Mouse (Mus musculus) embryo, embryonic 10 days (tissue): ENCODE measurements around the gene Ccdc151.

Experiments used
- DNase-seq: peaks from one replicate; pipeline ENCODE4 v3.0.0-alpha.2; 2015; ENCODE audit warnings: low spot score

Gene Ccdc151

GRCm38 (mm10) chr9:21996178-21996867 is 6.1 kb downstream of the Ccdc151 start:
- DNase-seq: no peak

GRCm38 (mm10) chr9:21992227-21992626 is 10.2 kb downstream of the Ccdc151 start:
- DNase-seq: no peak

GRCm38 (mm10) chr9:21989230-21990110 is 13.0 kb downstream of the Ccdc151 start, which contains the start of gene Rgl3:
Rgl3 (minus strand) TSS chr9:21989446.
- peak; percentile 61 for DNase-seq

GRCm38 (mm10) chr9:21988421-21989101 is 13.9 kb downstream of the Ccdc151 start:
- DNase-seq: peak; percentile 47

GRCm38 (mm10) chr9:21987592-21988342 is 14.7 kb downstream of the Ccdc151 start:
- no peak for DNase-seq

- DNase-seq: no peak
Measured at GRCm38 (mm10) chr9:21983911-21984310, 18.5 kb downstream of the Ccdc151 start.

- DNase-seq: no peak
Measured at GRCm38 (mm10) chr9:21978398-21979128, 23.9 kb downstream of the Ccdc151 start.

GRCm38 (mm10) chr9:21977972-21978371 is 24.5 kb downstream of the Ccdc151 start:
- DNase-seq: no peak

- no peak for DNase-seq
Measured at GRCm38 (mm10) chr9:21977331-21977730, 25.1 kb downstream of the Ccdc151 start.

- peak; percentile 18 for DNase-seq
Measured at GRCm38 (mm10) chr9:21976626-21977175, 25.7 kb downstream of the Ccdc151 start.

- DNase-seq: no peak
Measured at GRCm38 (mm10) chr9:21969304-21969703, 33.1 kb downstream of the Ccdc151 start.

- no peak for DNase-seq
Measured at GRCm38 (mm10) chr9:21968883-21969282, 33.6 kb downstream of the Ccdc151 start.

- DNase-seq: peak; percentile 68
Measured at GRCm38 (mm10) chr9:21963417-21963816, 39.0 kb downstream of the Ccdc151 start, which contains the start of gene Epor. Epor (minus strand) TSS chr9:21963506.

GRCm38 (mm10) chr9:21962416-21963059 is 39.9 kb downstream of the Ccdc151 start:
- peak; percentile 90 for DNase-seq

GRCm38 (mm10) chr9:21962010-21962409 is 40.4 kb downstream of the Ccdc151 start:
- peak; percentile 8 for DNase-seq

GRCm38 (mm10) chr9:21961366-21961980 is 41.0 kb downstream of the Ccdc151 start:
- DNase-seq: no peak

GRCm38 (mm10) chr9:21960558-21961208 is 41.8 kb downstream of the Ccdc151 start:
- DNase-seq: peak; percentile 69

GRCm38 (mm10) chr9:21960135-21960534 is 42.3 kb downstream of the Ccdc151 start:
- DNase-seq: no peak

- no peak for DNase-seq
Measured at GRCm38 (mm10) chr9:21959244-21959643, 43.2 kb downstream of the Ccdc151 start.
